Mouse (Mus musculus) heart, postnatal 0 days (tissue): ENCODE data around the gene L3mbtl3.

Source experiments
- CTCF ChIP-seq: IDR thresholded peaks from 2 replicates; pipeline ENCODE4 v1.5.1; 2016; ENCODE audit warnings: antibody characterized with exemption, control low read depth, low read depth
- EP300 ChIP-seq: IDR thresholded peaks from 2 replicates; pipeline ENCODE4 v1.6.1; 2016; ENCODE audit warnings: antibody characterized with exemption, low read depth

GRCm38 (mm10) chr10:26376546-26377331 is 968 bp upstream of the L3mbtl3 start:
- TF ChIP-seq CTCF = no peak
- no peak for TF ChIP-seq EP300
